Mouse (Mus musculus) heart, adult 2 months (tissue): ENCODE measurements around the gene Ccdc85b.

Source experiments
- CTCF ChIP-seq: fragments of 200-600 bp; IDR thresholded peaks from 2 replicates; pipeline ENCODE4 v1.8.1; 2022; ENCODE audit warnings: antibody characterized with exemption, mild to moderate bottlenecking, moderate library complexity
- POLR2A ChIP-seq: fragments of 200-500 bp; IDR thresholded peaks from 2 replicates; pipeline ENCODE4 v1.6.1; 2011; ENCODE audit warnings: mild to moderate bottlenecking, low read depth, low read length, control low read depth; ENCODE audit not compliant: insufficient read depth

- no peak for TF ChIP-seq CTCF
- no peak for TF ChIP-seq POLR2A
These were observed 35.9 kb downstream of the Ccdc85b start for GRCm38 (mm10) chr19:5421784-5422183.
